Mouse (Mus musculus) olfactory bulb, adult 2 months (tissue): Measurements from ENCODE around the gene Heatr5b. TPM values are rescaled to one million over a fixed set of nuclear protein-coding genes. Genes with fewer than 3 reads are reported as not detected.
"Not testable (repeated sequence)": the region's sequence is repeated elsewhere in the genome, so short reads cannot be mapped to it uniquely, and the experiment has no call there.

Experiments used
- H3K27ac ChIP-seq: fragments of 200-500 bp; 2 replicates; pipeline ENCODE4 v1.5.1; 2012; ENCODE audit warnings: low read depth, low read length; ENCODE audit not compliant: insufficient read depth
- H3K4me1 ChIP-seq: fragments of 200-500 bp; 2 replicates; pipeline ENCODE4 v1.6.1; 2012; ENCODE audit warnings: low read length; ENCODE audit not compliant: control insufficient read depth, insufficient read depth
- H3K4me3 ChIP-seq: fragments of 200-500 bp; 2 replicates; pipeline ENCODE4 v1.5.1; 2012; ENCODE audit warnings: mild to moderate bottlenecking, low read depth, low read length, moderate library complexity; ENCODE audit not compliant: insufficient read depth
- CTCF ChIP-seq: fragments of 200-500 bp; IDR thresholded peaks from 2 replicates; pipeline ENCODE4 v1.5.1; 2012; ENCODE audit warnings: low read depth, mild to moderate bottlenecking, low read length, moderate library complexity; ENCODE audit not compliant: insufficient read depth
- POLR2A ChIP-seq: fragments of 200-500 bp; IDR thresholded peaks from 2 replicates; pipeline ENCODE4 v1.6.1; 2012; ENCODE audit warnings: mild to moderate bottlenecking, low read depth, low read length, moderate library complexity; ENCODE audit not compliant: insufficient read depth
- WGBS: fragments of 180-500 bp; shearing (Covaris S2); methylation state at CpG from one replicate; pipeline ENCODE4 v1.1.7; 2018; 5-methylcytosine and 5-hydroxymethylcytosine counted together
- polyA plus RNA-seq: library from polyadenylated mRNA; stranded (reverse); fragments of >200 nt; gene quantifications from 2 replicates; pipeline ENCODE4 v1.2.4, GENCODE M21; 2012; ENCODE audit warnings: low replicate concordance; ENCODE audit not compliant: missing spikeins, insufficient read depth, insufficient read length

Heatr5b gene
- polyA plus RNA-seq, 1 experiment, result not detected

DNA sequence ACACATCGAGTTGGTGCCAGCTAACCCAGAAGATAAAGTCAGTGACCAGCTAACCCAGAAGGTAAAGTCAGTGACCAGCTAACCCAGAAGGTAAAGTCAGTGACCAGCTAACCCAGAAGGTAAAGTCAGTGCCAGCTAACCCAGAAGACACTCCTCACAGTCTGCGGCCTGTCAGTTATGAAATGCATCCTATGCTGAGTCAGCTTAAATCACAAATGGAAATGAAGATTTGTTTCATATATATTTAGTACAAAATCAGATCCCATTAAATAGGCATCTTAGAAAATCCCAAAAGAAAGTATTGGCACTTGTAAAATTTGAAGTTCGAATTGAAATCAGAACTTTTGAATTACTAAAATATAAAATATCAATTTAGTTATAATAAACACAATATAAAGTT is 25.6 kb downstream of the Heatr5b start:
- WGBS, result 95% methylated on average over 3 of the region's 3 CpGs

GRCm38 (mm10) chr17:78809019-78809418 is 26.1 kb downstream of the Heatr5b start:
- Histone ChIP-seq H3K4me1 (no peaks in the 10 kb centered on the region), H3K27ac (no peak overlapping the region), H3K4me3 (no peak overlapping the region)
- TF ChIP-seq CTCF (no peak), POLR2A (no peak)

More for the DNA sequence above, 25.6 kb downstream of the Heatr5b start:
- H3K4me3 ChIP-seq, result no peak overlapping the region
- TF ChIP-seq POLR2A, result no peak
- no peak for TF ChIP-seq CTCF
- H3K27ac ChIP-seq, result no peak overlapping the region
- H3K4me1 ChIP-seq, result no peaks in the 10 kb centered on the region

- 96% methylated on average over 1 of the region's 1 CpGs for WGBS
- H3K4me3 ChIP-seq, result no peak overlapping the region
- H3K27ac ChIP-seq, result no peak overlapping the region
- H3K4me1 ChIP-seq, result no peaks in the 10 kb centered on the region
- TF ChIP-seq CTCF, result no peak
- no peak for TF ChIP-seq POLR2A
Measured at GRCm38 (mm10) chr17:78797222-78797621, 37.9 kb downstream of the Heatr5b start.

DNA sequence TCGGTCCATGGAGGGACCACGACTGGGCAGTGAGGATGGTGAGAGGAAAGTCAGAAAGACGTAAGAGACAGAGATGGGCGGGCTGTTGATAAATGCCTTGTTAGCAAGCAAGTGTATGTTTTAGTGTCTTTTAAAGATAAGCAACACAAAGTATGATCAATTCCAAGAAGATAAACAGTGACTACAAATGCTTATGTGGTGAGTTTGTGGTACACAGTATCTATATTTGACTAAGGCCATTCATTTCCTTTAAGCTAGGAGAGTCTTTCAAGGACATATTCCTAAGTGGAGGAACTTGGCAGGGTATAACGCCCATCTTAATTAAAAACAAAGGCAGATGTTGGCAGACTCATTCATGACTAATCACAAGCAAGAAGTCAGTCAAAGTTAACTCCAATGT is 40.8 kb downstream of the Heatr5b start:
- Histone ChIP-seq H3K4me3 (no peak overlapping the region), H3K4me1 (no peaks in the 10 kb centered on the region), H3K27ac (no peak overlapping the region)
- WGBS, result 80% methylated on average over 5 of the region's 5 CpGs
- TF ChIP-seq CTCF, result no peak
- TF ChIP-seq POLR2A, result no peak

GRCm38 (mm10) chr17:78792122-78792521 is 43.0 kb downstream of the Heatr5b start:
- 80% methylated on average over 3 of the region's 3 CpGs for WGBS
- H3K4me1 ChIP-seq, result no peaks in the 10 kb centered on the region
- TF ChIP-seq POLR2A, result no peak
- no peak for TF ChIP-seq CTCF
- no peak overlapping the region for H3K4me3 ChIP-seq
- no peak overlapping the region for H3K27ac ChIP-seq

DNA sequence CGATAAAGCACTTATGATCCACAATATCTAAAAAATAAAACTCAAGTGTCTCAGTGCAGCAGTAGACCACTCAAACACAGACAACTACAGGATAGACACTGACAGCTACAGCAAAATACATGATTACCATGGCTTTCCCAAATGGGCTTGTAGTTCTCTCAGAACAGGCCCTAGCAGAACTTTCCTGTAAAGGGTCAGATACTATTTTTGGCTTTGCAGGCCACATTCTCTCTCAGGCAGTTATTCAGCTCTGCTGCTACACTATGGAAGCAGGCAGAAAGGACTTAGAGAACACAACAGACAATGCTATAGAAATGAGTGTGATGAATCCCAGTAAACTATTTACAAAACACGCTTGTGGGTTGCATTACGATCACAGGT is 43.5 kb downstream of the Heatr5b start:
- Histone ChIP-seq H3K27ac (no peak overlapping the region), H3K4me3 (no peak overlapping the region), H3K4me1 (no peaks in the 10 kb centered on the region)
- 76% methylated on average over 3 of the region's 3 CpGs for WGBS
- TF ChIP-seq CTCF (no peak), POLR2A (no peak)

- no peaks in the 10 kb centered on the region for H3K4me1 ChIP-seq
- no peak overlapping the region for H3K27ac ChIP-seq
- no peak for TF ChIP-seq POLR2A
- no peak for TF ChIP-seq CTCF
- no peak overlapping the region for H3K4me3 ChIP-seq
- WGBS, result 49% methylated on average over 7 of the region's 7 CpGs
Measured at GRCm38 (mm10) chr17:78791068-78791689, 44.0 kb downstream of the Heatr5b start.

DNA sequence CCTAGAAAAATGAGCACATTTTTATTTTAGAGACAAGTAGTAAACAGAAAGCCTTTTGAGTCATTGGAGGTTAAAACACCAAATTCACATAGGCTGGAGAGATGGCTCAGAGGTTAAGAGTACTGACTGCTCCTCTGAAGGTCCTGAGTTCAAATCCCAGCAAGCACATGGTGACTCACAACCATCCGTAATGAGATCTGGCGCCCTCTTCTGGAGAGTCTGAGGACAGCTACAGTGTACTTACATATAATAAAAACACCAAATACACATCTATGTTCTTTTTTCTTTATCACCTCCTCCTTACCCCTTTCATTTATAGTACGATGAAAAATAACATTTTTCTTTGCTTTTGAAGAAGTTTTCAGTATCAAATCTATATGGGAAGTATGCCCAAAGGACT is 46.9 kb downstream of the Heatr5b start:
- H3K27ac ChIP-seq, H3K4me3 ChIP-seq, H3K4me1 ChIP-seq: not testable (repeated sequence)
- WGBS, result 75% methylated on average over 3 of the region's 3 CpGs

DNA sequence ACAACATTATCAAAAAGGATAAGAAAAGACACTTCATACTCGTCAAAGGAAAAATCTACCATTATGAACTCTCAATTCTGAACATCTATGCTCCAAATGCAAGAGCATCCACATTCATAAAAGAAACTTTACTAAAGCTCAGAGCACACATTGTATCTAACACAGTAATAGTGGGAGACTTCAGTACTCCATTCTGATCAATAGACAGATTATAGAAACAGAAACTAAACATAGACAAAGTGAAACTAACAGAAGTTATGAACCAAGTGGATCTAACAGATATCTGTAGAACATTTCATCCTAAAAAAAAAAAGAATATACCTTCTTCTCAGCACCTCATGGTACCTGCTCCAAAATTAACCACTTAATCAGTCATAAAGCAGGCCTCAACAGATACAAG is 56.4 kb downstream of the Heatr5b start:
- Histone ChIP-seq H3K4me3 (no peak overlapping the region), H3K27ac (no peak overlapping the region), H3K4me1 (no peaks in the 10 kb centered on the region)
- 96% methylated on average over 1 of the region's 1 CpGs for WGBS
- TF ChIP-seq POLR2A (no peak), CTCF (no peak)

GRCm38 (mm10) chr17:78772317-78772716 is 62.8 kb downstream of the Heatr5b start:
- no peak overlapping the region for H3K4me3 ChIP-seq
- H3K4me1 ChIP-seq, result peaks cover 5% of the 10 kb centered on the region; the same call in 1 of the 2 replicates
- TF ChIP-seq POLR2A (no peak), CTCF (no peak)
- no peak overlapping the region for H3K27ac ChIP-seq
- 83% methylated on average over 2 of the region's 2 CpGs for WGBS
